Mouse (Mus musculus) cerebellum, adult 11-12 months (tissue): ENCODE results near the gene Krtap28-10.

ENCODE experiments used
- DNase-seq: peaks from one replicate; pipeline ENCODE4 v3.0.0; 2022

Krtap28-10 gene

GRCm38 (mm10) chr1:83042380-83042779, at the start of gene Krtap28-10:
Krtap28-10 (minus strand) TSS chr1:83042480.
- DNase-seq: no peak

- DNase-seq: no peak
Observed at GRCm38 (mm10) chr1:83091268-83091667, 49.0 kb upstream of the Krtap28-10 start.

- no peak for DNase-seq
Observed at GRCm38 (mm10) chr1:83084790-83085189, 42.5 kb upstream of the Krtap28-10 start.

- no peak for DNase-seq
Observed at GRCm38 (mm10) chr1:83077016-83077415, 34.7 kb upstream of the Krtap28-10 start.

- no peak for DNase-seq
Observed at GRCm38 (mm10) chr1:83076190-83076917, 34.1 kb upstream of the Krtap28-10 start.

GRCm38 (mm10) chr1:83075526-83076189, 33.4 kb upstream of the Krtap28-10 start:
- no peak for DNase-seq

- no peak for DNase-seq
Observed at GRCm38 (mm10) chr1:83067205-83067604, 24.9 kb upstream of the Krtap28-10 start.

- no peak for DNase-seq
Observed at GRCm38 (mm10) chr1:83066577-83066976, 24.3 kb upstream of the Krtap28-10 start.

- no peak for DNase-seq
Observed at GRCm38 (mm10) chr1:83064851-83065250, 22.6 kb upstream of the Krtap28-10 start.

GRCm38 (mm10) chr1:83060643-83061042, 18.4 kb upstream of the Krtap28-10 start, which contains the start of gene Krtap28-13:
Krtap28-13 (plus strand) TSS chr1:83060930.
- no peak for DNase-seq

- no peak for DNase-seq
Observed at GRCm38 (mm10) chr1:83059278-83059677, 17.0 kb upstream of the Krtap28-10 start, which contains the start of gene A030005K14Rik. A030005K14Rik (minus strand) TSS chr1:83059378.

- no peak for DNase-seq
Observed at GRCm38 (mm10) chr1:83058481-83058880, 16.2 kb upstream of the Krtap28-10 start.

- no peak for DNase-seq
Observed at GRCm38 (mm10) chr1:83044882-83045427, 2.7 kb upstream of the Krtap28-10 start, which contains the start of gene Gm47969. Gm47969 (plus strand) TSS chr1:83044932.

GRCm38 (mm10) chr1:83039080-83039479, 3.2 kb downstream of the Krtap28-10 start:
- DNase-seq: no peak

- peak; percentile 11 for DNase-seq
Observed at GRCm38 (mm10) chr1:83038109-83038672, 4.1 kb downstream of the Krtap28-10 start, which contains the start of gene Slc19a3. Slc19a3 (minus strand) TSS chr1:83038448.

- no peak for DNase-seq
Observed at GRCm38 (mm10) chr1:83036892-83037667, 5.2 kb downstream of the Krtap28-10 start.

GRCm38 (mm10) chr1:83034509-83034908, 7.8 kb downstream of the Krtap28-10 start:
- no peak for DNase-seq

GRCm38 (mm10) chr1:83032508-83032907, 9.8 kb downstream of the Krtap28-10 start:
- DNase-seq: no peak

GRCm38 (mm10) chr1:83031950-83032349, 10.3 kb downstream of the Krtap28-10 start:
- DNase-seq: no peak

- no peak for DNase-seq
Observed at GRCm38 (mm10) chr1:83016556-83016955, 25.7 kb downstream of the Krtap28-10 start.

GRCm38 (mm10) chr1:83015329-83015879, 26.9 kb downstream of the Krtap28-10 start:
- no peak for DNase-seq

GRCm38 (mm10) chr1:83014477-83014876, 27.8 kb downstream of the Krtap28-10 start:
- DNase-seq: no peak
